14 mouse cellular contexts compared by ENCODE assay signal in the genomic region with DNA sequence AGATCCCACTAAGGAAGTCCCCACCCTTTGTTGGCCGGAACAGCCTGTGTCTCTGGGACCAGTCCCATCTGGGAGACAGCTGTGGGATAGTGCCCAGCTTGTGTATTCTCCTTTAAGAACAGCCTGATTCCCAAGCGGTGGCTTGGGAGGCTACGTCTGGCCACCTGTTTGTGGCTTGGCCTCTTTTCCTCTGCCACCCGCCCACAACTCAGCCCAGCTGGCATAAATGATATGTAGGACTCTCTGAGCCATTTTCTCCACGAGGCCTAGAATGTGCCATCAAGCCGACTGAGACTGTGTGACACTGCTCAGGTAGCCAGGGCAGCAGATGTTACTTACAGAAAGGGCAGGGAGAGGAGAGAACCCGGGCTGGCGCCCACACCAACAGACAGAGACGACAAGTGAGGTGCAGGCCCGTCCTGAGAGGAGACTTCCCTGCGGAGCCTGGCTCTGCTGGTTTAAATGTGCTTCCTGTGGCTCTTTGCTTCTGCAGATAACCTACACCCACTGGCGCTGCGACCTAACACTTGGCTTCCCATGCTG. TPM values are rescaled to one million over a fixed set of nuclear protein-coding genes. Genes with fewer than 3 reads are reported as not detected.
DNase-seq lines count a peak whose midpoint lies in the region; ATAC-seq lines count a peak whose summit lies in the region.
"Had no signal": no experiment of that assay in that cellular context is flagged by ENCODE, and none has a peak within 500 bp of the region (broad histone marks: within the 10 kb centered on the region; RNA-seq: fewer than 3 reads in every experiment).

No protein-coding gene starts in this region.

- no peak overlapping the region for H3K4me2 ChIP-seq in heart, embryonic 12.5 days

- no peak overlapping the region for H3K27ac ChIP-seq in heart, embryonic 12.5 days (ENCODE audit: poor library complexity, severe bottlenecking)

- H3K27me3 ChIP-seq in heart, embryonic 12.5 days (replicated peaks), result peaks cover 6% of the 10 kb centered on the region; the same call in 1 of the 2 replicates

- ATAC-seq in heart, embryonic 12.5 days (ENCODE audit: insufficient number of reproducible peaks, low FRiP score), result no peak
- ATAC-seq: forebrain, postnatal 0 days had no signal

- H3K36me3 ChIP-seq in heart, embryonic 12.5 days, result no peaks in the 10 kb centered on the region

- DNase-seq in right cerebral cortex, adult 2 months (ENCODE audit: low spot score in 2 of 2), result peak; percentile 44 to 53
- no peak for DNase-seq in right cerebral cortex, postnatal 4 days
- DNase-seq in cerebellum, adult 8-10 months, result peak; percentile 57
- peak; percentile 83 for DNase-seq in gastrocnemius, postnatal 25 days
- peak; percentile 14 for DNase-seq in thymus, postnatal 25 days
- no peak for DNase-seq in natural killer cell, adult 2 months (ENCODE audit: low spot score in 2 of 2)
- no peak for DNase-seq in kidney, postnatal 10 days
- DNase-seq: adrenal gland, postnatal 10 days; forebrain, postnatal 0 days; heart, postnatal 10 days; kidney, adult 8-10 months had no signal

- H3K4me3 ChIP-seq in heart, embryonic 12.5 days, result no peak overlapping the region

- 0 out of 2 replicates have a peak, but pooled peaks cover 3% of the 10 kb centered on the region for H3K4me1 ChIP-seq in heart, embryonic 12.5 days (replicated peaks)

- H3K9ac ChIP-seq in heart, embryonic 12.5 days, result no peak overlapping the region
- H3K9ac ChIP-seq: forebrain, postnatal 0 days had no signal

- WGBS in heart, embryonic 12.5 days, result 37% methylated on average over 13 of the region's 13 CpGs

- H3K9me3 ChIP-seq in heart, embryonic 12.5 days (replicated peaks), result no peaks in the 10 kb centered on the region

RNA-seq across cellular contexts. Expression of gene Acsl6, which starts 32.6 kb away (rescaled TPM):
- 10 to 100 TPM; 20.1 to 23.5 TPM for total RNA-seq in gastrocnemius, postnatal 25 days (2021)
- polyA plus RNA-seq in heart, embryonic 12.5 days (2016; fragmentation: Nextera tagmentation; extraction: Ambion mirVana), result 0.40 and 0.55 TPM in 2 replicates

RNA-seq across cellular contexts. Expression of gene Meikin, which starts 34.2 kb away (rescaled TPM):
- not detected for total RNA-seq in gastrocnemius, postnatal 25 days (2021)
- not detected in 2 replicates for polyA plus RNA-seq in heart, embryonic 12.5 days (2016; fragmentation: Nextera tagmentation; extraction: Ambion mirVana)
- total RNA-seq: adrenal gland, postnatal 10 days; forebrain, postnatal 0 days; heart, postnatal 10 days; left cerebral cortex, adult 8-10 months had no signal
- polyA plus RNA-seq: forebrain, postnatal 0 days; liver, embryonic 16.5 days had no signal

Comparison
In these comparisons a context has a peak if more than half of its experiments do, and no peak if none do; other contexts are left out.
1. DNase-seq: peak in right cerebral cortex, adult 2 months (2 of 2), cerebellum, adult 8-10 months (single experiment), gastrocnemius, postnatal 25 days (single experiment) and thymus, postnatal 25 days (single experiment); none in right cerebral cortex, postnatal 4 days (single experiment), natural killer cell, adult 2 months (0 of 2) and kidney, postnatal 10 days (single experiment).